Mouse (Mus musculus) heart, embryonic 15.5 days (tissue): ENCODE measurements around the gene Itpka. TPM values are rescaled to one million over a fixed set of nuclear protein-coding genes. Genes with fewer than 3 reads are reported as not detected.
"Not testable (repeated sequence)": the region's sequence is repeated elsewhere in the genome, so short reads cannot be mapped to it uniquely, and the experiment has no call there.

ENCODE experiments used
- ATAC-seq: fragments of 200-750 bp; cut with Nextera tagmentation; replicated peaks from 2 replicates; pipeline ENCODE4 v1.8.0; 2017; ENCODE audit warnings: low read depth, moderate TSS enrichment; ENCODE audit not compliant: insufficient number of reproducible peaks, insufficient read depth, low FRiP score
- H3K27ac ChIP-seq: fragments of 300-500 bp; sonication (generic); 2 replicates; pipeline ENCODE4 v1.5.1; 2015; ENCODE audit warnings: mild to moderate bottlenecking, inconsistent platforms
- H3K27me3 ChIP-seq: fragments of 300-500 bp; sonication (generic); 2 replicates; pipeline ENCODE4 v1.6.1; 2015; ENCODE audit warnings: inconsistent platforms
- H3K36me3 ChIP-seq: fragments of 300-500 bp; sonication (generic); 2 replicates; pipeline ENCODE4 v1.6.1; 2015; ENCODE audit warnings: mild to moderate bottlenecking, inconsistent platforms
- H3K4me1 ChIP-seq: fragments of 300-500 bp; sonication (generic); replicated peaks from 2 replicates; pipeline ENCODE4 v1.6.1; 2015; ENCODE audit warnings: inconsistent platforms
- H3K4me2 ChIP-seq: fragments of 300-500 bp; sonication (generic); 2 replicates; pipeline ENCODE4 v1.6.1; 2015; ENCODE audit warnings: inconsistent platforms, mild to moderate bottlenecking, moderate library complexity
- H3K4me3 ChIP-seq: fragments of 300-500 bp; sonication (generic); 2 replicates; pipeline ENCODE4 v1.5.1; 2015; ENCODE audit warnings: mild to moderate bottlenecking, inconsistent platforms
- H3K9ac ChIP-seq: fragments of 300-500 bp; sonication (generic); 2 replicates; pipeline ENCODE4 v1.6.1; 2015; ENCODE audit warnings: mild to moderate bottlenecking, inconsistent platforms
- H3K9me3 ChIP-seq: fragments of 300-500 bp; sonication (generic); replicated peaks from 2 replicates; pipeline ENCODE4 v1.6.1; 2016; ENCODE audit warnings: inconsistent platforms
- WGBS: fragments of 180-500 bp; shearing (Covaris S2); methylation state at CpG from one replicate; pipeline ENCODE4 v1.1.7; 2015; ENCODE audit warnings: mixed read lengths; 5-methylcytosine and 5-hydroxymethylcytosine counted together
- polyA plus RNA-seq: library from polyadenylated mRNA; unstranded; fragments of >200 nt; fragmentation: Nextera tagmentation; extraction: Ambion mirVana; gene quantifications from 2 replicates; pipeline ENCODE4 v1.2.1, GENCODE M21; 2015

Itpka gene
- polyA plus RNA-seq = 2.0 and 2.4 TPM in 2 replicates

DNA sequence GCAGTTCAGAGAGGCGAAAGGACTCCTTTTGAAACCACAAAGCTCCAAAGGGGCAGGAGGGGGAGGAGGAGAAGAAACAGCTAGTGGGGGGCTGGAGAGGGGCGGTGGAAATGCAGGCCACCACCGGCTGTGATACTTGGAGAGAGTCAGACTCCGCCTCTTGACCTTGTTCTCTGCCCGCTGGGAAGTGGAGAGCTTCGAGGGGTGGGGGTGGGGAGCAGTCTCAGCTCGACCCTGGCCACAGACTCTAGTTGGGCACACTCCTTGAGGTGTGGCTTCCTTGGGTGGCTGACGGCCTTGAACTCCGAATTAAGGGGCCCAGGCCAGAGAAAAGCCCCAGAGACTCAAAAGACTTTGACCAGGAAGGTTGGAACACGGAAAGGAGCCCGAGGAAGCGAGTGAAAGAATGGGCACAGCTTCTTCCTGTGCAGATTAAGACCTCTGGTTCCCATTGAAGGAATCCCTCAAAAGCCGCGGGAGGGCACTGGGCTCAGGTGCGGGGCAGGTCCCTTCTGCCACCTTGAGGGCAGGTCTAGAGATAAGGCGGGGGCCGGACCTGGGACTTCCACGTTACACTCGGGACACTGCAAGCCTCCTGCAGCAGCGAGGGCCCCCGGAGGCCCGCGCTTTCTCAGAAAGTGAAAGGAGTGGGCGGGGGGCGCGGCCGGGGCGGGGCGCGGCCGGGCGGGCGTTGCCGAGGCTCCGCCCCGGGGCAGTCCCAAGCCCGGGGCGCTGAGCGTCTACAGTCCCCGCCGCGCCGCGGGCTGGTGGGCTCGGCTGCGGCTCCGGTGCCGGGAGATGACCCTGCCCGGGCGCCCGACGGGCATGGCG lies at the start of gene Itpka:
Gene Itpka (plus strand): TSS at position 757 of the 831 bp plus-strand sequence.
- Histone ChIP-seq H3K4me3 (peak within 1 kb of the TSS; percentile 71), H3K4me2 (peak within 1 kb of the TSS; percentile 99), H3K36me3 (no peaks in the 10 kb centered on the region), H3K27ac (peak within 1 kb of the TSS; percentile 88), H3K4me1 (peaks cover 43% of the 10 kb centered on the region), H3K27me3 (peaks cover 22% of the 10 kb centered on the region), H3K9me3 (no peaks in the 10 kb centered on the region), H3K9ac (peak within 1 kb of the TSS; percentile 73)
- peak; percentile 85 for ATAC-seq
- under 1% methylated on average over 43 of the region's 53 CpGs for WGBS

DNA sequence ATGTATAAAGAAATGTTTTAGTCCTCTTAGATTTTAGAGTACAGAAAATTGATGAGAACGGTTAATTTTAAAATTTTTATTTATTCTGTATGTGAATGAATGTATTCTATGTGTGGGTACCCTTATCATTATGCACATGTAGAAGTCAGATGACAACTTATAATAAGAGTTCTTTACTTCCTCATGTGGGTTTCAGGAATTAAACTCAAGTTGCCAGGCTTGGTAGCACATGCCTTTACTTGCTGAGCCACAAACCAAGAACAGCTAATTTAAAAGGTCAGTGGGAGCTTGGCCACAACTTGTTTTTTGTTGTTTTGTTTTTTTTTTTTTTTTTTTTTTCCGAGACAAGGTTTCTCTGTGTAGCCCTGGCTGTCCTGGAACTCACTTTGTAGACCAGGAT lies 47.3 kb upstream of the Itpka start:
- Histone ChIP-seq H3K27ac (no peak overlapping the region), H3K4me3 (no peak overlapping the region), H3K36me3 (peaks cover 4% of the 10 kb centered on the region; the same call in 1 of the 2 replicates), H3K4me2 (no peak overlapping the region), H3K27me3 (no peaks in the 10 kb centered on the region), H3K9ac (no peak overlapping the region), H3K9me3 (no peaks in the 10 kb centered on the region), H3K4me1 (peaks cover 5% of the 10 kb centered on the region; the same call in 1 of the 2 replicates)
- WGBS = 83% methylated on average over 2 of the region's 2 CpGs
- no peak for ATAC-seq

DNA sequence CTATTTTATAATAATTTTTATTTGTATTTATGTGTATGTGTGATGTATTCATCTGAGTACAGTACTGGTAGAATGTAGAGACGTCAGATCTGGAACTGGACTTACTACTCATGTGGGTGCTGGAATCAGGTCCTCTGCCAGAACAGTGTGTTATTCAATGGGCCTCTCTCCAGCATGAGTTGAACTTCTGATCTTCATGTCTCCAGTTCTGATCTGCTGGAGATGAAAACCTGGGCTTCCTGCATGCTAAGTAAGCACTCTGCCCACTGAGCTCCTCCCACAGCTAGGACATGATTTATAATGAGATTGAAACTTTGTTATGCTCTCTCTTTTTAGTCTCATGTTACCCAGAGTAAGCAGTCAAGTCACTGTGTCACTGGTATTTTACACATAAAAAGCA lies 46.0 kb upstream of the Itpka start:
- H3K4me2 ChIP-seq = no peak overlapping the region
- H3K27ac ChIP-seq = no peak overlapping the region
- H3K4me3 ChIP-seq = no peak overlapping the region
- no peaks in the 10 kb centered on the region for H3K9me3 ChIP-seq
- no peak overlapping the region for H3K9ac ChIP-seq
- WGBS = 74% methylated on average over 1 of the region's 1 CpGs
- no peak for ATAC-seq
- H3K4me1 ChIP-seq = no peaks in the 10 kb centered on the region
- no peaks in the 10 kb centered on the region for H3K27me3 ChIP-seq
- H3K36me3 ChIP-seq = peaks cover 4% of the 10 kb centered on the region; the same call in 1 of the 2 replicates

- Histone ChIP-seq H3K9ac (no peak overlapping the region), H3K4me3 (no peak overlapping the region), H3K27ac (no peak overlapping the region), H3K27me3 (no peaks in the 10 kb centered on the region), H3K9me3 (no peaks in the 10 kb centered on the region), H3K36me3 (no peaks in the 10 kb centered on the region; the same call in 1 of the 2 replicates), H3K4me2 (no peak overlapping the region), H3K4me1 (no peaks in the 10 kb centered on the region)
- no peak for ATAC-seq
- WGBS = 81% methylated on average over 2 of the region's 2 CpGs
Measured at GRCm38 (mm10) chr2:119698472-119698871, 43.7 kb upstream of the Itpka start.

- H3K27me3 ChIP-seq = no peaks in the 10 kb centered on the region
- H3K27ac ChIP-seq = no peak overlapping the region
- no peaks in the 10 kb centered on the region for H3K9me3 ChIP-seq
- no peak for ATAC-seq
- H3K36me3 ChIP-seq = no peaks in the 10 kb centered on the region; the same call in 1 of the 2 replicates
- no peak overlapping the region for H3K9ac ChIP-seq
- H3K4me2 ChIP-seq = no peak overlapping the region
- no peak overlapping the region for H3K4me3 ChIP-seq
- no peaks in the 10 kb centered on the region for H3K4me1 ChIP-seq
- 93% methylated on average over 3 of the region's 3 CpGs for WGBS
Measured at GRCm38 (mm10) chr2:119699962-119700361, 42.2 kb upstream of the Itpka start.

DNA sequence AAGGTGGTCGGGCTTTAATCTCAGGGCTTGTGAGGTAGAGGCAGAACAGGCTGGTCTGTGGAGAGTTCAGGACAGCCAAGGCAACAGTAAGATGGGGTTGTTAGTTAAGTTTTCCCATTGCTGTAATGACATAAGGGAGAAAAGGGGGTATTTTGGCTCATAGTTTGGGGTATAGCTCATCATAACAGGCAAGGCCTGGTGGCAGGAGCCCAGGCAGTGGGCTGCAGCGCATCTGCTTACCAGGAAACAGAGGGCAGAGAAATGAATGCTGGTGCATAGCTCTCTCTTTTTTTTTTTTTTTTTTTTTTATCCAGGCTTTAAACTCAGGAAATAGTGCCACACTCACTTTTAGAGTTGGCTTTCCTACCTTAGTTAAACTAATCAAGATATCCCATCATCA lies 39.0 kb upstream of the Itpka start:
- Histone ChIP-seq H3K9me3 (no peaks in the 10 kb centered on the region), H3K9ac (no peak overlapping the region), H3K4me2 (no peak overlapping the region), H3K4me3 (no peak overlapping the region), H3K36me3 (peaks cover 19% of the 10 kb centered on the region), H3K4me1 (no peaks in the 10 kb centered on the region), H3K27ac (no peak overlapping the region), H3K27me3 (no peaks in the 10 kb centered on the region)
- 89% methylated on average over 2 of the region's 2 CpGs for WGBS
- no peak for ATAC-seq

- H3K36me3 ChIP-seq = peaks cover 41% of the 10 kb centered on the region
- ATAC-seq = no peak
- no peaks in the 10 kb centered on the region for H3K27me3 ChIP-seq
- no peak overlapping the region for H3K4me3 ChIP-seq
- no peak overlapping the region for H3K9ac ChIP-seq
- H3K27ac ChIP-seq = no peak overlapping the region
- no peaks in the 10 kb centered on the region for H3K4me1 ChIP-seq
- no peak overlapping the region for H3K4me2 ChIP-seq
- no peaks in the 10 kb centered on the region for H3K9me3 ChIP-seq
- WGBS = 91% methylated on average over 3 of the region's 3 CpGs
Measured at GRCm38 (mm10) chr2:119707676-119708075, 34.5 kb upstream of the Itpka start.

- WGBS = 85% methylated on average over 3 of the region's 3 CpGs
- Histone ChIP-seq H3K4me3 (no peak overlapping the region), H3K36me3 (peaks cover 49% of the 10 kb centered on the region), H3K27me3 (no peaks in the 10 kb centered on the region), H3K9me3 (no peaks in the 10 kb centered on the region), H3K9ac (no peak overlapping the region), H3K27ac (no peak overlapping the region), H3K4me1 (no peaks in the 10 kb centered on the region), H3K4me2 (no peak overlapping the region)
- no peak for ATAC-seq
Measured at GRCm38 (mm10) chr2:119710011-119710410, 32.1 kb upstream of the Itpka start.

DNA sequence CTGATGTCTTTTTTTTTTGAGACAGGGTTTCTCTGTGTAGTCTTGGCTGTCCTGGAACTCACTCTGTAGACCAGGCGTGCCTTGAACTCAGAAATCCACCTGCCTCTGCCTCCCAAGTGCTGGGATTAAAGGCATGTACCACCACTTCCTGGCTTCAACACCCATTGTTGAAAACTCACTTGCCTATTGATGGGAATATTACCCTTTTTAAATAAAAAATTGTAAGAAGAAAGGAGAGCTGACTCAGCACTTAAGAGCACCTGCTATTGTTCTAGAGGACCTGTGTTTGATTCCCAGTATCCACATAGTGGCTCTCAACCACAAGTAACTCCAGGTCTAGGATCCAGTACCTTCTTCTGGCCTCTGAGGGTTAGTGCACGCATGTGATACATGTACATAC lies 26.3 kb upstream of the Itpka start:
- not testable (repeated sequence) for H3K4me2 ChIP-seq, H3K9me3 ChIP-seq, H3K4me3 ChIP-seq, H3K4me1 ChIP-seq, H3K27ac ChIP-seq, H3K27me3 ChIP-seq, ATAC-seq, H3K9ac ChIP-seq
- whole genome bisulfite sequencing = 92% methylated on average over 2 of the region's 2 CpGs
- peaks cover 47% of the 10 kb centered on the region for H3K36me3 ChIP-seq

GRCm38 (mm10) chr2:119721070-119721469 lies 21.1 kb upstream of the Itpka start:
- no peak overlapping the region for H3K4me3 ChIP-seq
- peaks cover 65% of the 10 kb centered on the region for H3K36me3 ChIP-seq
- H3K4me1 ChIP-seq = no peaks in the 10 kb centered on the region
- no peak overlapping the region for H3K9ac ChIP-seq
- 93% methylated on average over 8 of the region's 8 CpGs for WGBS
- no peaks in the 10 kb centered on the region for H3K9me3 ChIP-seq
- H3K4me2 ChIP-seq = no peak overlapping the region
- no peak overlapping the region for H3K27ac ChIP-seq
- ATAC-seq = no peak
- no peaks in the 10 kb centered on the region for H3K27me3 ChIP-seq

DNA sequence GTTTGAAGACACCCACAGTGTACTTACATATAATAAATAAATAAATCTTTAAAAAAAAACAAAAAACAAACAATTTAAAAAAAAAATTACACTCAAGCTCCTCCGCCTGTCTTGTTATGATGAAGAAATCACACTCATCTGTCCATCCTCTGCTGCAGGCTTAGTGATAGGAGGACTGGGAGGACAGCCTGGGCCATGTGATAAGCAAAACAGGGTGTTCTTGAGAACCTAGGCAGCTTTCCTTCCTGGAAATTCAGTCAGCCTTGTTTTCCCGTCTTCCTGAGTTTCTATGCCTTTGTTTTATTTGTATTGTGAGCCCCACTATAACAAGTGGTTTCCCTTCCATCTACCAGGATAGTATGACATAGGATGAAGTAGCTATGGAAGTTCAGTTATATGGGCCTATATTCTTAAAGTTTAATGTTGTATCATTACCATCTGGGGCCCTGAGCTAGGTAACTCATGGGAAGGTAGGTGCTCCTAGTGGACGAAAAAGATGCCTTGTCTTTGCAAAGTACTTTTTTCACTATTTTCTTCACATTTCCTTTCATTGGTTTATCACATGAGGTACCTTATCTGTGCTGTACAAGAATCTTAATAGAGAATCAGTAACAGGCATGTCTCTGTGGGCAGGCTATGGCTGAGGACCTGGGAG lies 14.2 kb upstream of the Itpka start:
- H3K9ac ChIP-seq = no peak overlapping the region
- no peak for ATAC-seq
- no peaks in the 10 kb centered on the region for H3K27me3 ChIP-seq
- 88% methylated on average over 3 of the region's 3 CpGs for WGBS
- peaks cover 89% of the 10 kb centered on the region for H3K36me3 ChIP-seq
- no peak overlapping the region for H3K27ac ChIP-seq
- no peaks in the 10 kb centered on the region for H3K4me1 ChIP-seq
- H3K4me3 ChIP-seq = no peak overlapping the region
- H3K9me3 ChIP-seq = no peaks in the 10 kb centered on the region
- no peak overlapping the region for H3K4me2 ChIP-seq
